Mouse (Mus musculus) cortical plate, adult 2 months (tissue): ENCODE measurements around the gene Rnf34.

Experiments used
- CTCF ChIP-seq: fragments of 200-500 bp; IDR thresholded peaks from 2 replicates; pipeline ENCODE4 v1.5.1; 2011; ENCODE audit warnings: mild to moderate bottlenecking, control low read depth, low read length; ENCODE audit not compliant: insufficient read depth; ENCODE audit errors: extremely low read depth
- POLR2A ChIP-seq: fragments of 200-500 bp; IDR thresholded peaks from 2 replicates; pipeline ENCODE4 v1.6.1; 2011; ENCODE audit warnings: mild to moderate bottlenecking, low read length, control low read depth; ENCODE audit not compliant: insufficient read depth; ENCODE audit errors: extremely low read depth

DNA sequence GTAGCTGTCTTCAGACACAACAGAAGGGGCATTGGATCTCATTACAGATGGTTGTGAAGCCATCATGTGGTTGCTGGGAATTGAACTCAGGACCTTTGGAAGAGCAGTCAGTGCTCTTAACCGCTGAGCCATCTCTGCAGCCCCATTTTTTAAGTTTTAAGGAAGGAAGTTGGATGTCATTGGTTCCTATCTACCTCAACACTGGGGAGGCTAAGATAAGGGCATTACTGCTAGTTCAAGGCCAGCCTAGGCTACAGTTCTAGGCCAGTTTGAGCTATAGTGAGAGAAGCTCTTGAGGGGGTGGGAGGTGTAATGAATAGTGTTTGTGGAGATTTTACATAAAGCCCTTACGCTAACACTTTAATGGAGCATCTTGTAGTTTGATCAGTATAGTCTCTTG, 13.2 kb downstream of the Rnf34 start:
- TF ChIP-seq CTCF (no peak), POLR2A (no peak)
